Mouse (Mus musculus) myocyte (in vitro differentiated cells): ENCODE measurements around the gene Ano1. TPM values are rescaled to one million over a fixed set of nuclear protein-coding genes. Genes with fewer than 3 reads are reported as not detected.

Source experiments
- H3K27me3 ChIP-seq: one replicate; pipeline ENCODE4 v1.6.1; 2011; ENCODE audit not compliant: control insufficient read depth, insufficient read depth, insufficient read length
- H3K36me3 ChIP-seq: one replicate; pipeline ENCODE4 v1.6.1; 2011; ENCODE audit not compliant: control insufficient read depth, insufficient read depth
- H3K4me2 ChIP-seq: one replicate; pipeline ENCODE4 v1.6.1; 2011; ENCODE audit warnings: low read depth, control low read depth
- H3K4me3 ChIP-seq: one replicate; pipeline ENCODE4 v1.5.1; 2011; ENCODE audit warnings: mild to moderate bottlenecking, control low read depth, moderate library complexity
- H3K79me2 ChIP-seq: one replicate; pipeline ENCODE4 v1.6.1; 2011; ENCODE audit not compliant: control insufficient read depth, insufficient read depth
- H3ac ChIP-seq: one replicate; pipeline ENCODE4 v1.6.1; 2011; ENCODE audit not compliant: control insufficient read depth, insufficient read length
- CEBPB ChIP-seq: IDR thresholded peaks from 2 replicates; pipeline ENCODE4 v1.6.1; 2011; ENCODE audit warnings: mild to moderate bottlenecking, moderate library complexity; ENCODE audit not compliant: poor library complexity, insufficient read depth, severe bottlenecking
- E2F4 ChIP-seq: IDR thresholded peaks from one replicate; pipeline ENCODE4 v1.6.1; 2011; ENCODE audit warnings: mild to moderate bottlenecking, control low read depth, moderate library complexity; ENCODE audit not compliant: insufficient read depth
- MAX ChIP-seq: IDR thresholded peaks from one replicate; pipeline ENCODE4 v1.6.1; 2011; ENCODE audit warnings: low read depth, mild to moderate bottlenecking, control low read depth
- MYOD1 ChIP-seq, 3 experiments: IDR thresholded peaks; one replicate each; pipeline ENCODE4 v1.6.1; 2011; ENCODE audit warnings: control low read depth in 2 of 3, low read depth in 2 of 3, mild to moderate bottlenecking in 2 of 3, moderate library complexity in 1 of 3; ENCODE audit not compliant: insufficient read length in 2 of 3, control insufficient read depth in 1 of 3
- MYOG ChIP-seq, 3 experiments: IDR thresholded peaks; one replicate each; pipeline ENCODE4 v1.6.1; 2011; ENCODE audit warnings: control low read depth in 2 of 3, low read depth in 2 of 3, mild to moderate bottlenecking in 2 of 3; ENCODE audit not compliant: insufficient read length in 2 of 3, control insufficient read depth in 1 of 3, insufficient read depth in 1 of 3
- POLR2A ChIP-seq: IDR thresholded peaks from one replicate; pipeline ENCODE4 v1.6.1; 2011; ENCODE audit warnings: low read depth, mild to moderate bottlenecking, control low read depth, moderate library complexity; ENCODE audit not compliant: insufficient read length
- POLR2AphosphoS2 ChIP-seq: IDR thresholded peaks from one replicate; pipeline ENCODE4 v1.6.1; 2011; ENCODE audit warnings: low read depth, control low read depth; ENCODE audit not compliant: insufficient read length
- REST ChIP-seq: IDR thresholded peaks from one replicate; pipeline ENCODE4 v1.6.1; 2011; ENCODE audit warnings: mild to moderate bottlenecking, control low read depth, moderate library complexity; ENCODE audit not compliant: insufficient read depth, insufficient read length
- SRF ChIP-seq: IDR thresholded peaks from one replicate; pipeline ENCODE4 v1.6.1; 2011; ENCODE audit warnings: low read depth; ENCODE audit not compliant: control insufficient read depth, insufficient read length
- TCF12 ChIP-seq: IDR thresholded peaks from one replicate; pipeline ENCODE4 v1.6.1; 2011; ENCODE audit warnings: mild to moderate bottlenecking, control low read depth; ENCODE audit not compliant: poor library complexity, insufficient read depth, severe bottlenecking
- TCF3 ChIP-seq: IDR thresholded peaks from one replicate; pipeline ENCODE4 v1.6.1; 2011; ENCODE audit warnings: low read depth, control low read depth; ENCODE audit not compliant: insufficient read length
- USF1 ChIP-seq: IDR thresholded peaks from one replicate; pipeline ENCODE4 v1.6.1; 2011; ENCODE audit warnings: low read depth, mild to moderate bottlenecking, control low read depth, moderate library complexity
- polyA plus RNA-seq: library from polyadenylated mRNA; unstranded; fragments of >200 nt; fragmentation: generic; extraction: Trizol; gene quantifications from one replicate; pipeline ENCODE4 v1.2.1, GENCODE M21; 2012; ENCODE audit warnings: missing spikeins

Ano1 gene
- polyA plus RNA-seq, 1 experiment, result 2.2 TPM

DNA sequence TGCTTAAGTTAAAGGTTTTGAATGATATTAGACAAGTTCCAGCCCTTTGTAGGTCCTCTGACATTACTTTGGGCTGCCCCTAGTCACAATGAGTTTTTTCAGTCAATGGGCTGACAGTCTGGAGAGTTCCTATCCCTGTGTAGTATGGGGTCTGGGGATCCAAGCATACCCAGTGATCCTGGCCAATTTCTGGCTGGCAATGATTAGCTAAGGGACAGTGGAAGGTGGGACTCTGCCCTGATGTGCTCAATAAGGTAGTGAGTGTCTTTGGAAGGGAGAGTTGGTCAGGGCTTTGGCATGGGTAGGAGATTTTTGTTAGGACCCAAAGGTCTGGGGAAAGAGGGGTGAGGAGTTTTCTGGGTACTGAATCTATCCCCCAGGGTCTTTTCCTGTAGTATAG lies 180.2 kb downstream of the Ano1 start:
- Histone ChIP-seq H3ac (no peak overlapping the region), H3K79me2 (no peaks in the 10 kb centered on the region), H3K36me3 (no peaks in the 10 kb centered on the region), H3K4me2 (no peak overlapping the region), H3K27me3 (no peaks in the 10 kb centered on the region), H3K4me3 (no peak overlapping the region)
- TF ChIP-seq SRF (no peak), MAX (no peak), E2F4 (no peak), TCF3 (no peak), REST (no peak), POLR2AphosphoS2 (no peak), TCF12 (no peak), MYOG (IDR thresholded peaks at IDR 0.05; ENCODE audit: control insufficient read depth in 1 of 3, insufficient read depth in 1 of 3, insufficient read length in 2 of 3, low read depth in 2 of 3) (no peak), MYOD1 (IDR thresholded peaks at IDR 0.05; ENCODE audit: control insufficient read depth in 1 of 3, insufficient read length in 2 of 3, low read depth in 2 of 3) (no peak), USF1 (no peak)

DNA sequence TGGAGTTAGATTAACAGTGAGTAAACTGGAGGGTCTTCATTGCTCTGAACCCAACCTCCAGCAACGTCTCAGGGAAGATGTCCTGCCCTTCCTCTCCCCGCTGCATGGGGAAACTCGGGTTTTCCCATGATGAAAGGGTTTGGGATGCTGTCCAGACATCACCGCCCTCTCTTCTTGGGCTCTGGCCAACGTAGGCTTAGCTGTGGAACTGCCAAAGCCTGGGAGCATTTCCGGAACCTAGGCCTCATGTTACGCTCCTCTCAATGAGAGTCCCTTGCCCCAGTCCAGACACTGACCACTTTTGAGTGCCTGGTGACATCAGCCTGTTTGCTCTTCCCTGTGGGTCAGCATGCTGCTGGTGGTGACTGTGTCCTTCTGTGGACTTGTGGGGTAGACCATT lies 182.3 kb downstream of the Ano1 start:
- no peaks in the 10 kb centered on the region for H3K36me3 ChIP-seq
- H3K27me3 ChIP-seq, result no peaks in the 10 kb centered on the region
- no peak for TF ChIP-seq CEBPB
- TF ChIP-seq MYOG (IDR thresholded peaks at IDR 0.05; ENCODE audit: control insufficient read depth in 1 of 3, insufficient read depth in 1 of 3, insufficient read length in 2 of 3, low read depth in 2 of 3), result no peak
- no peak for TF ChIP-seq POLR2AphosphoS2
- TF ChIP-seq TCF12, result no peak
- no peak for TF ChIP-seq SRF
- no peak for TF ChIP-seq POLR2A
- no peak for TF ChIP-seq MYOD1 (IDR thresholded peaks at IDR 0.05; ENCODE audit: control insufficient read depth in 1 of 3, insufficient read length in 2 of 3, low read depth in 2 of 3)
- no peak for TF ChIP-seq REST
- no peak for TF ChIP-seq E2F4
- TF ChIP-seq TCF3, result no peak
- TF ChIP-seq USF1, result no peak
- no peak for TF ChIP-seq MAX
- H3K79me2 ChIP-seq, result no peaks in the 10 kb centered on the region
- H3K4me3 ChIP-seq, result no peak overlapping the region
- H3ac ChIP-seq, result no peak overlapping the region
- no peak overlapping the region for H3K4me2 ChIP-seq

DNA sequence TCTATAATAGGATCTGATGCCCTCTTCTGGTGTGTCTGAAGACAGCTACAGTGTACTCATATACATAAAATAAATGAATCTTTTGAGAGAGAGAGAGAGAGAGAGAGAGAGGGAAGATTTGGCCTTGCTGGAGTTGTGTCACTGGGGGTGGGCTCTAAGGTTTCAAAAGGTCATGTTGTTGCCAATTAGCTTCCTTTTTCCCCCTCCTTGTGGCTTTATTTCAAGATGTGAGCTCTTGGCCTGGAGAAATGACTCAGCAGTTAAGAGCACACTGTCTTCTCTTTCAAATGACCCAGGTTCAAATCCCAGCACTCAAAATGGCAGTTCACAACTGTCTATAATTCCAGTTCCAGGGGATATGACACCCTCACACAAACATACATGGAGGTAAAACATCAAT lies 183.7 kb downstream of the Ano1 start:
- no peak overlapping the region for H3K4me3 ChIP-seq
- no peaks in the 10 kb centered on the region for H3K36me3 ChIP-seq
- no peak overlapping the region for H3ac ChIP-seq
- no peaks in the 10 kb centered on the region for H3K79me2 ChIP-seq
- TF ChIP-seq POLR2A (no peak), USF1 (no peak), CEBPB (no peak), TCF3 (no peak), MYOD1 (IDR thresholded peaks at IDR 0.05; ENCODE audit: control insufficient read depth in 1 of 3, insufficient read length in 2 of 3, low read depth in 2 of 3) (no peak), MYOG (IDR thresholded peaks at IDR 0.05; ENCODE audit: control insufficient read depth in 1 of 3, insufficient read depth in 1 of 3, insufficient read length in 2 of 3, low read depth in 2 of 3) (no peak), MAX (no peak), TCF12 (no peak), REST (no peak), E2F4 (no peak), SRF (no peak), POLR2AphosphoS2 (no peak)
- H3K27me3 ChIP-seq, result no peaks in the 10 kb centered on the region
- H3K4me2 ChIP-seq, result no peak overlapping the region

DNA sequence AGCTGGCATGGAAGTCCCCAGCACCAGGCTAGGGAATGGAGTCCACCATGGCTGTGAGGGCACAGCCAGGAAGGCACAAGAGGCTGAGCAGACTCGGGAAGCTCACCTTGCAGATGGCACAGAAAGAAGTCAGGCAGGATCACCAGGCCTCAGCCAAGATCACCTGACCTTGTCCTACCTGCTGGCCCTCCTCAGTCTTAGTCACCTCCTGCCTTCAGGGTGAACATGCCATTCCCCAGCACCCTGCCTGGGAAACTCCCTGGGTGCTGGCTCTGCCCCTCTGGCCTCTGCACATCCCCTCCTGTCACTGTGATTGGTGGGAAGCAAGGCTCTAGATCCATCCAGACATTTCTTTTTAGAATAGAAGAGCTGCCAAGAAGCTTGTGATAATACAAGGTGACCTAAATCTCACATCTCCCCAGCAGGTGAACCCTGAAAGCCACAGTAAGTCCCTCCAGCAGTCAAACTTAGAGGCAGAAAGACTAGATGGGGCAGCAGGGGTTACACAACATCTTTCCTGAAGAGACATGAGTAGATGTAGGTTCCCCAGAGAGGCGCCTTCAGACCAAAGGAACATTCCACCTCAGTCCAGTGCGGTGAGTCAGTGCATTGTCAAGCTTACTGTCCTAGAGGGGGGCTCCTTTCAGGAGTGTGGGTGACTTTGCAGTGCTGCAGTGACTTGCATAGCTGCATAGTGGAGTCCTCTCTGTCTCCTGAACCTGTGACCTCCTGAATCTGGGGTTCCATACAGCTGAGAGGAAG lies 184.7 kb downstream of the Ano1 start:
- Histone ChIP-seq H3K27me3 (no peaks in the 10 kb centered on the region), H3K4me3 (no peak overlapping the region), H3ac (no peak overlapping the region), H3K79me2 (no peaks in the 10 kb centered on the region), H3K36me3 (no peaks in the 10 kb centered on the region), H3K4me2 (no peak overlapping the region)
- TF ChIP-seq CEBPB, result no peak
- TF ChIP-seq POLR2A, result no peak
- TF ChIP-seq TCF3, result no peak
- TF ChIP-seq POLR2AphosphoS2, result no peak
- no peak for TF ChIP-seq MAX
- TF ChIP-seq MYOG (IDR thresholded peaks at IDR 0.05; ENCODE audit: control insufficient read depth in 1 of 3, insufficient read depth in 1 of 3, insufficient read length in 2 of 3, low read depth in 2 of 3), result no peak
- TF ChIP-seq E2F4, result no peak
- TF ChIP-seq MYOD1 (IDR thresholded peaks at IDR 0.05; ENCODE audit: control insufficient read depth in 1 of 3, insufficient read length in 2 of 3, low read depth in 2 of 3), result no peak
